In the genomic region with DNA sequence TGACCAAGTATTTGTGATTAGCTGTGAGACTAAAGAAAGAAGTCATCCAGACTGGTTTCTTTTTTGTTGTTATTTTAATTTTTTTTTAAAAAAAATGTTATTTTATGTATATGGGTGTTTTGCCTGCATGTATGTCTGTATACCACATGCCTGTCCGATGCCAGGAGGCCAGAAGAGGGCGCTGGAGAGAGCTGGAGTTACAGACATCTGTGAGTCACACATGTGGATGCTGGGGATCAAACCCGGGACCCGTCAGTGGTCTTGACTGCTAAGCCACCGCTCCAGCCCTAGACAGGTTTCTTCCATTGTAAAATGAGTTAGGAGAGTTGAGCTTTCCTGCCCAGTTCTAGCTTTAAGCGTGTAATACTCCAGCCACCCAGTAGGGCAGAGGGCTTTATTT, we compare ENCODE assay signal across 10 mouse cellular contexts. TPM values are rescaled to one million over a fixed set of nuclear protein-coding genes. Genes with fewer than 3 reads are reported as not detected.
DNase-seq lines count a peak whose midpoint lies in the region; ATAC-seq and TF ChIP-seq lines count a peak whose summit lies in the region.
"Had no signal": no experiment of that assay in that cellular context is flagged by ENCODE, and none has a peak within 500 bp of the region (broad histone marks: within the 10 kb centered on the region; RNA-seq: fewer than 3 reads in every experiment).

No protein-coding gene starts in this region.

- no peaks in the 10 kb centered on the region for H3K9me3 ChIP-seq in lung, embryonic 14.5 days (ENCODE audit: low read depth, low read length)
- no peaks in the 10 kb centered on the region for H3K9me3 ChIP-seq in lung, postnatal 0 days (ENCODE audit: low read length)
- no peaks in the 10 kb centered on the region for H3K9me3 ChIP-seq in stomach, postnatal 0 days (ENCODE audit: control insufficient read depth, low read length)

- H3K9ac ChIP-seq in lung, embryonic 14.5 days: no peak overlapping the region
- no peak overlapping the region for H3K9ac ChIP-seq in lung, postnatal 0 days (replicated peaks; ENCODE audit: low read depth)
- no peak overlapping the region for H3K9ac ChIP-seq in stomach, postnatal 0 days (ENCODE audit: low read length)
- H3K9ac ChIP-seq: hindbrain, embryonic 14.5 days had no signal

- H3K4me1 ChIP-seq in lung, embryonic 14.5 days (ENCODE audit: insufficient read depth): no peaks in the 10 kb centered on the region
- H3K4me1 ChIP-seq in lung, postnatal 0 days (ENCODE audit: insufficient read depth, low read depth, low read length): no peaks in the 10 kb centered on the region
- H3K4me1 ChIP-seq in stomach, postnatal 0 days (replicated peaks; ENCODE audit: control insufficient read depth, insufficient read depth): no peaks in the 10 kb centered on the region

- no peak for TF ChIP-seq EP300 in lung, postnatal 0 days (IDR thresholded peaks at IDR 0.05)
- no peak for TF ChIP-seq EP300 in stomach, postnatal 0 days (optimal IDR thresholded peaks at IDR 0.05)

- peak; percentile 39 for DNase-seq in CD4-positive, CD25-positive, alpha-beta regulatory T cell, adult 2 months (ENCODE audit: low read depth, low spot score)
- DNase-seq in lung, embryonic 14.5 days: no peak
- DNase-seq in lung, postnatal 0 days (ENCODE audit: low spot score): no peak
- DNase-seq in ZHBTc4 (ENCODE audit: low read depth, low spot score): peak; percentile 89
- no peak for DNase-seq in stomach, postnatal 0 days (ENCODE audit: low spot score)
- DNase-seq in right cerebral cortex, adult 2 months (ENCODE audit: low spot score in 2 of 2): no peak
- no peak for DNase-seq in gastrocnemius, postnatal 10 days

- WGBS in lung, embryonic 14.5 days: 58% methylated on average over 6 of the region's 6 CpGs
- 61% methylated on average over 6 of the region's 6 CpGs for WGBS in lung, postnatal 0 days
- 59% methylated on average over 6 of the region's 6 CpGs for WGBS in stomach, postnatal 0 days

- peak; percentile 23; the same call in 1 of the 2 replicates for TF ChIP-seq CTCF in lung, embryonic 14.5 days (IDR thresholded peaks at IDR 0.05; ENCODE audit: low read depth)
- no peak for TF ChIP-seq CTCF in lung, postnatal 0 days (IDR thresholded peaks at IDR 0.05)
- TF ChIP-seq CTCF in stomach, postnatal 0 days (IDR thresholded peaks at IDR 0.05; ENCODE audit: low read depth): peak; percentile 32; the same call in 1 of the 2 replicates

- no peaks in the 10 kb centered on the region for H3K27me3 ChIP-seq in lung, embryonic 14.5 days (ENCODE audit: insufficient read depth, low read length)
- H3K27me3 ChIP-seq in lung, postnatal 0 days (replicated peaks; ENCODE audit: insufficient read depth, low read length): no peaks in the 10 kb centered on the region
- no peaks in the 10 kb centered on the region for H3K27me3 ChIP-seq in stomach, postnatal 0 days (ENCODE audit: control insufficient read depth, insufficient read depth, low read length)

- H3K27ac ChIP-seq in lung, embryonic 14.5 days (ENCODE audit: low read depth): no peak overlapping the region
- H3K27ac ChIP-seq in lung, postnatal 0 days (ENCODE audit: low read length): no peak overlapping the region
- H3K27ac ChIP-seq in stomach, postnatal 0 days (replicated peaks): no peak overlapping the region
- H3K27ac ChIP-seq: hindbrain, embryonic 14.5 days; left cerebral cortex, adult 2 months had no signal

- ATAC-seq in CD4-positive, CD25-positive, alpha-beta regulatory T cell, adult 4 months: no peak
- no peak for ATAC-seq in lung, embryonic 14.5 days (ENCODE audit: insufficient read depth)
- ATAC-seq in lung, postnatal 0 days: no peak
- no peak for ATAC-seq in stomach, postnatal 0 days (ENCODE audit: low FRiP score, low TSS enrichment)

- H3K36me3 ChIP-seq in lung, embryonic 14.5 days (ENCODE audit: insufficient read depth): no peaks in the 10 kb centered on the region
- no peaks in the 10 kb centered on the region for H3K36me3 ChIP-seq in lung, postnatal 0 days (ENCODE audit: insufficient read depth, low read length)
- H3K36me3 ChIP-seq in stomach, postnatal 0 days (ENCODE audit: control insufficient read depth, insufficient read depth, low read length): no peaks in the 10 kb centered on the region

- H3K4me2 ChIP-seq in lung, embryonic 14.5 days: no peak overlapping the region
- H3K4me2 ChIP-seq in lung, postnatal 0 days (replicated peaks; ENCODE audit: low read depth, low read length): no peak overlapping the region
- no peak overlapping the region for H3K4me2 ChIP-seq in stomach, postnatal 0 days (replicated peaks; ENCODE audit: low read depth)
- H3K4me2 ChIP-seq: hindbrain, embryonic 14.5 days had no signal

- no peak overlapping the region for H3K4me3 ChIP-seq in lung, embryonic 14.5 days (ENCODE audit: low read depth, low read length)
- H3K4me3 ChIP-seq in lung, postnatal 0 days (ENCODE audit: low read depth, low read length): no peak overlapping the region
- H3K4me3 ChIP-seq in stomach, postnatal 0 days (ENCODE audit: low read depth, low read length): no peak overlapping the region
- H3K4me3 ChIP-seq: left cerebral cortex, adult 2 months had no signal

RNA-seq across cellular contexts. Expression of a gene that starts 10.1 kb away (rescaled TPM):
- under 1 TPM in 1 of 2 experiments, not detected in 1; 0.12 TPM for polyA plus RNA-seq in CD4-positive, CD25-positive, alpha-beta regulatory T cell, adult 4 months (2017; shearing (Covaris generic))
- 0.13 and 0.76 TPM in 2 replicates for polyA plus RNA-seq in lung, embryonic 14.5 days (2014; fragmentation: Nextera tagmentation; extraction: Ambion mirVana)
- polyA plus RNA-seq in lung, postnatal 0 days (2015; fragmentation: Nextera tagmentation; extraction: Ambion mirVana): 0.45 and 0.83 TPM in 2 replicates
- 0.28 and 0.67 TPM in 2 replicates for polyA plus RNA-seq in stomach, postnatal 0 days (2015; fragmentation: Nextera tagmentation; extraction: Ambion mirVana)
- total RNA-seq in gastrocnemius, postnatal 10 days (2021): 100 to 1,000 TPM; 508 to 520 TPM

RNA-seq across cellular contexts. Expression of a gene that starts 33.0 kb away (rescaled TPM):
- polyA plus RNA-seq in CD4-positive, CD25-positive, alpha-beta regulatory T cell, adult 4 months (2017; shearing (Covaris generic)): 1 to 10 TPM in 1 of 2 experiments, under 1 TPM in 1; 0.91 to 2.3 TPM
- polyA plus RNA-seq in lung, embryonic 14.5 days (2014; fragmentation: Nextera tagmentation; extraction: Ambion mirVana): 14.2 and 15.6 TPM in 2 replicates
- 13.4 and 13.9 TPM in 2 replicates for polyA plus RNA-seq in lung, postnatal 0 days (2015; fragmentation: Nextera tagmentation; extraction: Ambion mirVana)
- polyA plus RNA-seq in stomach, postnatal 0 days (2015; fragmentation: Nextera tagmentation; extraction: Ambion mirVana): 10.3 and 10.4 TPM in 2 replicates
- total RNA-seq in gastrocnemius, postnatal 10 days (2021): 1 to 10 TPM; 4.0 to 4.3 TPM

RNA-seq across cellular contexts. Expression of a gene that starts 33.3 kb away (rescaled TPM):
- 10 to 100 TPM in 1 of 2 experiments, 1 to 10 TPM in 1; 9.4 to 13.8 TPM for polyA plus RNA-seq in CD4-positive, CD25-positive, alpha-beta regulatory T cell, adult 4 months (2017; shearing (Covaris generic))
- polyA plus RNA-seq in lung, embryonic 14.5 days (2014; fragmentation: Nextera tagmentation; extraction: Ambion mirVana): 14.6 and 15.3 TPM in 2 replicates
- polyA plus RNA-seq in lung, postnatal 0 days (2015; fragmentation: Nextera tagmentation; extraction: Ambion mirVana): 5.4 and 6.2 TPM in 2 replicates
- polyA plus RNA-seq in stomach, postnatal 0 days (2015; fragmentation: Nextera tagmentation; extraction: Ambion mirVana): 5.6 and 5.7 TPM in 2 replicates
- total RNA-seq in gastrocnemius, postnatal 10 days (2021): 10 to 100 TPM; 11.0 to 12.7 TPM

RNA-seq across cellular contexts. Expression of a gene that starts 42.4 kb away (rescaled TPM):
- 100 to 1,000 TPM; 138 to 192 TPM for polyA plus RNA-seq in CD4-positive, CD25-positive, alpha-beta regulatory T cell, adult 4 months (2017; shearing (Covaris generic))
- polyA plus RNA-seq in lung, embryonic 14.5 days (2014; fragmentation: Nextera tagmentation; extraction: Ambion mirVana): 120 and 130 TPM in 2 replicates
- polyA plus RNA-seq in lung, postnatal 0 days (2015; fragmentation: Nextera tagmentation; extraction: Ambion mirVana): 95.1 and 96.5 TPM in 2 replicates
- 83.7 and 85.2 TPM in 2 replicates for polyA plus RNA-seq in stomach, postnatal 0 days (2015; fragmentation: Nextera tagmentation; extraction: Ambion mirVana)
- total RNA-seq in gastrocnemius, postnatal 10 days (2021): 10 to 100 TPM; 36.9 to 41.6 TPM

Comparison
In these comparisons a context has a peak if more than half of its experiments do, and no peak if none do; other contexts are left out.
1. DNase-seq: peak in CD4-positive, CD25-positive, alpha-beta regulatory T cell, adult 2 months (single experiment) and ZHBTc4 (single experiment); none in lung, embryonic 14.5 days (single experiment), lung, postnatal 0 days (single experiment), stomach, postnatal 0 days (single experiment), right cerebral cortex, adult 2 months (0 of 2) and gastrocnemius, postnatal 10 days (single experiment).